Mouse (Mus musculus) embryonic facial prominence, embryonic 11.5 days (tissue): ENCODE results near the gene Slc1a3. TPM values are rescaled to one million over a fixed set of nuclear protein-coding genes. Genes with fewer than 3 reads are reported as not detected.

ENCODE experiments used
- ATAC-seq: fragments of 200-750 bp; cut with Nextera tagmentation; replicated peaks from 2 replicates; pipeline ENCODE4 v1.8.0; 2017; ENCODE audit warnings: low read depth; ENCODE audit not compliant: insufficient number of reproducible peaks, low FRiP score, low TSS enrichment
- DNase-seq: peaks from one replicate; pipeline ENCODE4 v3.0.0-alpha.2; 2015; ENCODE audit warnings: low spot score
- H3K27ac ChIP-seq: fragments of 300-500 bp; sonication (generic); replicated peaks from 2 replicates; pipeline ENCODE4 v1.5.1; 2014; ENCODE audit warnings: mild to moderate bottlenecking, low read depth, low read length, control low read depth
- H3K27me3 ChIP-seq: fragments of 300-500 bp; sonication (generic); 2 replicates; pipeline ENCODE4 v1.6.1; 2014; ENCODE audit warnings: mild to moderate bottlenecking, low read length, moderate library complexity, mixed read lengths; ENCODE audit not compliant: control insufficient read depth, insufficient read depth
- H3K36me3 ChIP-seq: fragments of 300-500 bp; sonication (generic); replicated peaks from 2 replicates; pipeline ENCODE4 v1.6.1; 2014; ENCODE audit warnings: low read depth, mild to moderate bottlenecking, low read length, moderate library complexity, mixed read lengths; ENCODE audit not compliant: control insufficient read depth, insufficient read depth
- H3K4me1 ChIP-seq: fragments of 300-500 bp; sonication (generic); 2 replicates; pipeline ENCODE4 v1.6.1; 2014; ENCODE audit warnings: low read length, mixed read lengths; ENCODE audit not compliant: control insufficient read depth, insufficient read depth
- H3K4me2 ChIP-seq: fragments of 300-500 bp; sonication (generic); 2 replicates; pipeline ENCODE4 v1.6.1; 2014; ENCODE audit warnings: low read depth, mild to moderate bottlenecking, control low read depth, low read length, moderate library complexity
- H3K4me3 ChIP-seq: fragments of 300-500 bp; sonication (generic); 2 replicates; pipeline ENCODE4 v1.5.1; 2014; ENCODE audit warnings: low read depth, low read length, control low read depth
- H3K9ac ChIP-seq: fragments of 300-500 bp; sonication (generic); replicated peaks from 2 replicates; pipeline ENCODE4 v1.6.1; 2014; ENCODE audit warnings: mild to moderate bottlenecking, control low read depth, low read length
- H3K9me3 ChIP-seq: fragments of 300-500 bp; sonication (generic); replicated peaks from 2 replicates; pipeline ENCODE4 v1.6.1; 2016; ENCODE audit warnings: mild to moderate bottlenecking, low read length, inconsistent platforms, mixed read lengths; ENCODE audit not compliant: control insufficient read depth
- WGBS: fragments of 180-500 bp; shearing (Covaris S2); extraction: QIAGEN DNeasy Blood & Tissue Kit; methylation state at CpG from one replicate; pipeline ENCODE4 v1.1.7; 2014; 5-methylcytosine and 5-hydroxymethylcytosine counted together
- polyA plus RNA-seq: library from polyadenylated mRNA; unstranded; fragments of >200 nt; fragmentation: Nextera tagmentation; extraction: Ambion mirVana; gene quantifications from 2 replicates; pipeline ENCODE4 v1.2.1, GENCODE M21; 2014

Gene Slc1a3
- polyA plus RNA-seq, 1 experiment from 2014 or later: 29.1 TPM

GRCm38 (mm10) chr15:8643997-8644692 is 66.4 kb downstream of the Slc1a3 start:
- no peaks in the 10 kb centered on the region for H3K4me1 ChIP-seq
- ATAC-seq: no peak
- no peak overlapping the region for H3K4me3 ChIP-seq
- no peak overlapping the region for H3K4me2 ChIP-seq
- no peak overlapping the region for H3K9ac ChIP-seq
- peaks cover 3% of the 10 kb centered on the region; the same call in 1 of the 2 replicates for H3K36me3 ChIP-seq
- no peaks in the 10 kb centered on the region for H3K9me3 ChIP-seq
- H3K27me3 ChIP-seq: no peaks in the 10 kb centered on the region
- no peak for DNase-seq
- WGBS: 67% methylated on average over 8 of the region's 8 CpGs
- no peak overlapping the region for H3K27ac ChIP-seq

GRCm38 (mm10) chr15:8639856-8640255 is 70.7 kb downstream of the Slc1a3 start:
- H3K4me2 ChIP-seq: no peak overlapping the region
- H3K27ac ChIP-seq: no peak overlapping the region
- no peaks in the 10 kb centered on the region for H3K4me1 ChIP-seq
- H3K9me3 ChIP-seq: no peaks in the 10 kb centered on the region
- 63% methylated on average over 2 of the region's 2 CpGs for WGBS
- H3K36me3 ChIP-seq: peaks cover 3% of the 10 kb centered on the region; the same call in 1 of the 2 replicates
- no peaks in the 10 kb centered on the region for H3K27me3 ChIP-seq
- H3K9ac ChIP-seq: no peak overlapping the region
- no peak for DNase-seq
- H3K4me3 ChIP-seq: no peak overlapping the region
- no peak for ATAC-seq

DNA sequence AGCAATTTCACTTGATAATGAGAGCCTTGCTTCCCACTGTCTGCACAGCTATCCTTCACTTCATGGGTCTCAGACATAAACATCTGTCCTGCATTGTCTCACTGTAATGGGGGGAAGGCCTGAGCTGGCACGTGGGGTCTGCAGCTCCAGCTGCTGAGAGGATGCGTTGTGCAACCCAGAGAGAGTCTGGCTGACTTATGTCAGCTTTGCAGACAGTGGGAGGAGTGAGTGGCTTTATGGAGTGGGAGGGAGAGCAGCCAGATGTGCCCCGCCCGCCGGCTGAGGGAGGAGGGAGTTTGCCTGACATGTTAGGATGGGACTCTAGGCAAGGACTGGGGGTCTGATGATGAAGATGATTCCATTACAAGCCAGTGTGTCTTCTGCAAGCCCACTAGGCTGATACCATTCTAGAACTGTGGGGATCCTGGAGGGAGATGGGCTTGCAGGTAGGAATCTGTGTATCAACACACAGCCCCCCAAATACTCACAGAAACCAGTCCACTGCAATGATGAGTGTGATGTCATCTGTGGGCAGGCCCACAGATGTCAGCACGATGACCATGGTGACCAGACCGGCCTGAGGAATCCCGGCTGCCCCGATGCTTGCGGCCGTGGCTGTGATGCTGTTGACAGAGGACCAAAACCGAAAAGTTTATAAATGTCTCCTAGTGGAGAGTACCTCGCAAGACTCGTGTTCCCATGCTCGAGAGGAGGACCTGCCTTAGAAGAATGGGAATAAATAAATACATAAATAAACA is 71.8 kb downstream of the Slc1a3 start:
- H3K9me3 ChIP-seq: no peaks in the 10 kb centered on the region
- WGBS: 88% methylated on average over 15 of the region's 15 CpGs
- no peak overlapping the region for H3K27ac ChIP-seq
- H3K9ac ChIP-seq: no peak overlapping the region
- no peak for DNase-seq
- peaks cover 3% of the 10 kb centered on the region; the same call in 1 of the 2 replicates for H3K36me3 ChIP-seq
- H3K4me3 ChIP-seq: no peak overlapping the region
- no peak overlapping the region for H3K4me2 ChIP-seq
- H3K4me1 ChIP-seq: no peaks in the 10 kb centered on the region
- no peaks in the 10 kb centered on the region for H3K27me3 ChIP-seq
- ATAC-seq: no peak

- no peak overlapping the region for H3K4me2 ChIP-seq
Measured at GRCm38 (mm10) chr15:8637283-8637682, 73.3 kb downstream of the Slc1a3 start.

GRCm38 (mm10) chr15:8635974-8636373 is 74.6 kb downstream of the Slc1a3 start:
- Histone ChIP-seq H3K9ac (no peak overlapping the region), H3K4me1 (0 out of 2 replicates have a peak, but pooled peaks cover 2% of the 10 kb centered on the region), H3K9me3 (no peaks in the 10 kb centered on the region), H3K4me3 (no peak overlapping the region), H3K36me3 (no peaks in the 10 kb centered on the region), H3K27me3 (no peaks in the 10 kb centered on the region), H3K27ac (no peak overlapping the region), H3K4me2 (no peak overlapping the region)
- DNase-seq (no peak), ATAC-seq (no peak)
- 90% methylated on average over 15 of the region's 15 CpGs for WGBS

More at GRCm38 (mm10) chr15:8637283-8637682, 73.3 kb downstream of the Slc1a3 start:
- Histone ChIP-seq H3K27me3 (no peaks in the 10 kb centered on the region), H3K4me1 (no peaks in the 10 kb centered on the region), H3K4me3 (no peak overlapping the region), H3K9me3 (no peaks in the 10 kb centered on the region), H3K36me3 (no peaks in the 10 kb centered on the region; the same call in 1 of the 2 replicates), H3K27ac (no peak overlapping the region), H3K9ac (no peak overlapping the region)
- no peak for ATAC-seq
- 77% methylated on average over 2 of the region's 2 CpGs for WGBS
- no peak for DNase-seq

DNA sequence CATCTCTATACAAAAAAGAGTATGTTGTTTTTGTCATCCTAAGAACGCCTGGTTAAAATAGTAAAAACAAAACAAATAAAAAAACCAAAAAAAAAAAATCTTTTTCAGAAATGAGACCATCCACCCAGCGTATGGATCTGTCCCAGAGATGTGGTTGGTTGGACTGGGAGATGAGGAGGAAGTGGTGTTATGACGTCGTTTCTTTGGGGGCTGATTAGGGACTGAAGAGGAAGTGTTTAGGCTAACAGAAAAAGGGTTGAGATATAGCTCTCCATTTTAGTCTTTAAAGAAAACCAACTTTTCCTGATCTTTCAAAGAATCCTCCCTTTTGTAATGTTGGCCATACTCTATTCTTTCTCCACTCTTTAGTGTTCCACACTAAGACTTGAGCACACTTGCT is 75.8 kb downstream of the Slc1a3 start:
- no peaks in the 10 kb centered on the region for H3K36me3 ChIP-seq
- DNase-seq: no peak
- 87% methylated on average over 4 of the region's 4 CpGs for WGBS
- H3K4me2 ChIP-seq: no peak overlapping the region
- H3K27ac ChIP-seq: no peak overlapping the region
- H3K9me3 ChIP-seq: no peaks in the 10 kb centered on the region
- no peak for ATAC-seq
- 0 out of 2 replicates have a peak, but pooled peaks cover 2% of the 10 kb centered on the region for H3K4me1 ChIP-seq
- H3K9ac ChIP-seq: no peak overlapping the region
- no peak overlapping the region for H3K4me3 ChIP-seq
- H3K27me3 ChIP-seq: no peaks in the 10 kb centered on the region

DNA sequence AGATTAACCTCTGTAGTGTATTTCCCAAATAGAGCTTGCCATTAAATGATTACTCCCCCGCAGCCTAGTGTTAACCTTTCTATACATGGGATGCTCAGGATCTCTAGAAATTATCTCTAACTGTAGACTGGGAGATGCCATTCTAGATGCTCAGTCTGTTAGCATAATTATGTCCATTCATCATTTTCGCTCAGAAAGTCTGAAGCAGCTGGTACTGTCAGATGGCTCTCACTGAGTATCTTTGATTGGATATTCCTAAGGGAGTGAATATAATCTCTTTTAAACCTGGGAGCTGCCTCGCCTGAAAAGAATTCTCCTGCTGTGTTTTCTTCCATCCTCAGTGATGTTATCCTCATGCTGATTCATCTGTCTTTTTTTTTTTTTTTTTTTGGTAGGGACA is 76.2 kb downstream of the Slc1a3 start:
- DNase-seq: no peak
- Histone ChIP-seq H3K36me3 (no peaks in the 10 kb centered on the region), H3K4me3 (no peak overlapping the region), H3K4me1 (0 out of 2 replicates have a peak, but pooled peaks cover 2% of the 10 kb centered on the region), H3K9me3 (no peaks in the 10 kb centered on the region), H3K4me2 (no peak overlapping the region), H3K27me3 (no peaks in the 10 kb centered on the region), H3K27ac (no peak overlapping the region), H3K9ac (no peak overlapping the region)
- WGBS: 70% methylated on average over 3 of the region's 3 CpGs
- ATAC-seq: no peak

DNA sequence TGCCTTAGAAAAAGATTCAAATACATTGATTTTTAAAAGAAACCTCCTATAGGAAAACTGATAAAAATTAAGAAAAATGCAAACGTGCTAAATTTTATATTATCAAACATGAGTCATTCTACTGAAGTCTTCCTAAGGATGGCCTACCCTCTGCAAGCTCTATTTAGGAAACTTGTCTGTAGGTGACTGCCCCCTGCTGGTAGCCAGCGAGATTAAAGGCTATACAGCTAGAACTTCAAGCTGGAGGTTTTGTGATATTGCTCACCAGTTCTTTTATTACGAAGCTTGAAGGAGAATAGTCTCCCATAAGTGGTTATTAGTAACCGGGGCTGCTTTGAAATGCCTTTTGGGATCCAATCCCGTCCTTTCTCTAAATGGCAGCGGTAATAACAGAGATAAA is 77.2 kb downstream of the Slc1a3 start:
- H3K4me3 ChIP-seq: no peak overlapping the region
- 61% methylated on average over 6 of the region's 6 CpGs for WGBS
- H3K4me1 ChIP-seq: 0 out of 2 replicates have a peak, but pooled peaks cover 2% of the 10 kb centered on the region
- DNase-seq (peak; percentile 74), ATAC-seq (no peak)
- no peak overlapping the region for H3K27ac ChIP-seq
- no peak overlapping the region for H3K4me2 ChIP-seq
- no peaks in the 10 kb centered on the region for H3K9me3 ChIP-seq
- no peaks in the 10 kb centered on the region for H3K27me3 ChIP-seq
- H3K36me3 ChIP-seq: no peaks in the 10 kb centered on the region
- no peak overlapping the region for H3K9ac ChIP-seq
